Mouse (Mus musculus): ENCODE measurements around the gene Exoc8.

DNA sequence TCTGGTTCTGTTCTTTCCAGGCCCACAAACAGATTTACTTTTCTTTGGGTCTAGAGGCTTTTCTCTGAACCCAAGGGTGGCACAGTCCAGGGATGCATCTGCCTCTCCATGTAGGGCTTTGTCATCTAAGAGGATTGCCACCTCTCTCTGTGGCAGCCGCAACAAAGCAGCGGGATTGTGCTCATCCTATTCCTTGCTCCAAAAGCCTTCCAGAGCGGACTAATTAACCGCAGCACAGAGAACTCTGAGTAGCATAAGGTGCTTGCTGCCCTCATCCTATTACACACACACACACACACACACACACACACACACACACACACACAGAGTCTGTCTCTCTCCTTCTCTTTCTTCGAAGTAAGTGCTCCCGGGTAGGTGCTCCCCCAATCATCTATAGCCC is 46.3 kb upstream of the Exoc8 start:
- TF ChIP-seq CTCF (IDR thresholded peaks at IDR 0.05; ENCODE audit: extremely low read depth, insufficient read depth, insufficient read length, insufficient replicate concordance) (no peak), POLR2A (IDR thresholded peaks at IDR 0.05; ENCODE audit: low read depth, low read length) (no peak)

All from spleen, adult 2 months (tissue).